Mouse (Mus musculus): ENCODE data around the gene Ago1. TPM values are rescaled to one million over a fixed set of nuclear protein-coding genes. Genes with fewer than 3 reads are reported as not detected.

Ago1 gene
- total and polyA plus RNA-seq, 3 experiments: 5.4 to 312 (median 15.4) TPM

DNA sequence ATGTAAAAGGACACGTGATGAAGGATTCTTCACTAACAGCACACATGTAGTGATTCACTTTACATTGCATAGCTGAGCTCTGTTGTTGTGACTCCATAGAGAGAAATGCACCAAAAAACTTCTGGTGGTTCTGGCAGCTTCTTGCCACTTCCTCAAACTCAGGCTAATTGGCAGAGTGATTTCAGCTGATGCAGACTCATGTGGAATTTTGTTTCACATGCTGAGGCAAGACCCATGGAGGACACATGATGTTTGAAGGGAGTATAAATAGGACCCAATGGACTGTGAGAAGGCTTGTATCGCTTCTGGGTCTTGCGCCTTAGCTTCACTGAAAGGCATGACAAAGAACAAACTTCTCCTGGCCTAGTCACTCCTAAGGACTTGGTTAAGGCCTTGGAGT is 55.9 kb downstream of the Ago1 start:
- H3K4me1 ChIP-seq (ENCODE audit: control insufficient read depth in 1 of 2, insufficient read depth in 2 of 2, low read length in 2 of 2): no peaks in the 10 kb centered on the region
- TF ChIP-seq ETS1 (IDR thresholded peaks at IDR 0.05; ENCODE audit: low read depth, low read length) (no peak), EP300 (IDR thresholded peaks at IDR 0.05; ENCODE audit: low read depth in 1 of 2, low read length in 2 of 2) (no peak), TCF12 (IDR thresholded peaks at IDR 0.05; ENCODE audit: low read depth, low read length) (no peak), RCOR1 (IDR thresholded peaks at IDR 0.05; ENCODE audit: low read depth, low read length) (no peak), MAZ (IDR thresholded peaks at IDR 0.05; ENCODE audit: low read depth, low read length) (no peak), JUND (IDR thresholded peaks at IDR 0.05; ENCODE audit: low read depth, low read length) (no peak), ZMIZ1 (IDR thresholded peaks at IDR 0.05; ENCODE audit: low read depth, low read length) (no peak), CTCF (IDR thresholded peaks at IDR 0.05 in 2 of 3, conservative IDR thresholded peaks at IDR 0.05 in 1 of 3; ENCODE audit: control insufficient read depth in 1 of 3, insufficient read depth in 1 of 3, low read depth in 2 of 3, low read length in 3 of 3, poor library complexity in 1 of 3, severe bottlenecking in 1 of 3) (no peak), KAT2A (conservative IDR thresholded peaks at IDR 0.05; ENCODE audit: low read depth, low read length) (no peak), MYC (IDR thresholded peaks at IDR 0.05; ENCODE audit: low read depth, low read length) (no peak), ZC3H11A (IDR thresholded peaks at IDR 0.05; ENCODE audit: low read depth, low read length) (no peak), POLR2A (IDR thresholded peaks at IDR 0.05; ENCODE audit: control insufficient read depth in 1 of 2, insufficient read depth in 1 of 2, low read depth in 1 of 2, low read length in 2 of 2, poor library complexity in 1 of 2) (no peak), CHD1 (IDR thresholded peaks at IDR 0.05; ENCODE audit: low read depth, low read length) (no peak), E2F4 (IDR thresholded peaks at IDR 0.05; ENCODE audit: borderline replicate concordance, low read depth, low read length) (no peak), NELFE (IDR thresholded peaks at IDR 0.05; ENCODE audit: low read depth, low read length) (no peak), MEF2A (IDR thresholded peaks at IDR 0.05; ENCODE audit: extremely low read depth, insufficient replicate concordance, low read depth, low read length, poor library complexity, severe bottlenecking) (no peak)
- H3K27me3 ChIP-seq (ENCODE audit: control insufficient read depth in 1 of 2, insufficient read depth in 2 of 2, low read length in 2 of 2): no peaks in the 10 kb centered on the region
- H3K4me3 ChIP-seq (ENCODE audit: control insufficient read depth in 1 of 2, insufficient read depth in 1 of 2, low read depth in 2 of 2, low read length in 2 of 2): no peak overlapping the region
- H3K27ac ChIP-seq (ENCODE audit: control insufficient read depth, low read depth, low read length): no peak overlapping the region
- H3K79me2 ChIP-seq (ENCODE audit: control insufficient read depth, insufficient read depth, low read length, poor library complexity): no peaks in the 10 kb centered on the region
- peaks cover 0 to 4% of the 10 kb centered on the region in 2 experiments; a peak in 2 of 4 replicates for H3K36me3 ChIP-seq (ENCODE audit: control insufficient read depth in 1 of 2, insufficient read depth in 2 of 2, low read length in 2 of 2)
- no peak overlapping the region for H3K9ac ChIP-seq (ENCODE audit: control insufficient read depth, low read depth, low read length, poor library complexity, severe bottlenecking)
- H3K9me3 ChIP-seq (replicated peaks; ENCODE audit: insufficient read depth, low read length): no peaks in the 10 kb centered on the region
- DNase-seq (ENCODE audit: low read depth, low spot score): no peak

Other genes starting within 250 kb of the Ago1 start
- gene Map7d1, start 212.2 kb downstream of the Ago1 start, total RNA-seq (2012; rRNA removed): 15.4 and 16.4 TPM in 2 replicates
- gene Map7d1, start 212.2 kb downstream of the Ago1 start, polyA plus RNA-seq (2012; ENCODE audit: insufficient read depth in 1 of 2, insufficient read length in 2 of 2, low read depth in 1 of 2, low replicate concordance in 2 of 2, missing spikeins in 1 of 2): 10 to 100 TPM in 1 of 2 experiments, not detected in 1; 58.2 TPM
- 66.6 and 71.0 TPM in 2 replicates for gene Trappc3, start 206.3 kb downstream of the Ago1 start, total RNA-seq (2012; rRNA removed)
- 10 to 100 TPM in 1 of 2 experiments, not detected in 1; 72.0 TPM for gene Trappc3, start 206.3 kb downstream of the Ago1 start, polyA plus RNA-seq (2012; ENCODE audit: insufficient read depth in 1 of 2, insufficient read length in 2 of 2, low read depth in 1 of 2, low replicate concordance in 2 of 2, missing spikeins in 1 of 2)
- gene Col8a2, start 181.8 kb downstream of the Ago1 start, total RNA-seq (2012; rRNA removed): not detected in 2 replicates
- not detected for gene Col8a2, start 181.8 kb downstream of the Ago1 start, polyA plus RNA-seq (2012; ENCODE audit: insufficient read depth in 1 of 2, insufficient read length in 2 of 2, low read depth in 1 of 2, low replicate concordance in 2 of 2, missing spikeins in 1 of 2)
- 53.2 and 62.0 TPM in 2 replicates for gene Adprhl2, start 146.9 kb downstream of the Ago1 start, total RNA-seq (2012; rRNA removed)
- gene Adprhl2, start 146.9 kb downstream of the Ago1 start, polyA plus RNA-seq (2012; ENCODE audit: insufficient read depth in 1 of 2, insufficient read length in 2 of 2, low read depth in 1 of 2, low replicate concordance in 2 of 2, missing spikeins in 1 of 2): 10 to 100 TPM in 1 of 2 experiments, not detected in 1; 53.7 TPM
- gene Tekt2, start 142.9 kb downstream of the Ago1 start, total RNA-seq (2012; rRNA removed): 0.20 TPM in 1 of 2 replicates, not detected in the other
- under 1 TPM in 1 of 2 experiments, not detected in 1; 0.25 TPM for gene Tekt2, start 142.9 kb downstream of the Ago1 start, polyA plus RNA-seq (2012; ENCODE audit: insufficient read depth in 1 of 2, insufficient read length in 2 of 2, low read depth in 1 of 2, low replicate concordance in 2 of 2, missing spikeins in 1 of 2)
- 6.0 and 7.3 TPM in 2 replicates for gene Ago3, start 39.0 kb downstream of the Ago1 start, total RNA-seq (2012; rRNA removed)
- gene Ago3, start 39.0 kb downstream of the Ago1 start, polyA plus RNA-seq (2012; ENCODE audit: insufficient read depth in 1 of 2, insufficient read length in 2 of 2, low read depth in 1 of 2, low replicate concordance in 2 of 2, missing spikeins in 1 of 2): 1 to 10 TPM in 1 of 2 experiments, not detected in 1; 7.9 TPM
- 0.39 and 0.42 TPM in 2 replicates for gene Ago4, start 64.9 kb upstream of the Ago1 start, total RNA-seq (2012; rRNA removed)
- gene Ago4, start 64.9 kb upstream of the Ago1 start, polyA plus RNA-seq (2012; ENCODE audit: insufficient read depth in 1 of 2, insufficient read length in 2 of 2, low read depth in 1 of 2, low replicate concordance in 2 of 2, missing spikeins in 1 of 2): 1 to 10 TPM in 1 of 2 experiments, not detected in 1; 1.8 TPM
- 42.0 and 46.9 TPM in 2 replicates for gene Clspn, start 88.4 kb upstream of the Ago1 start, total RNA-seq (2012; rRNA removed)
- gene Clspn, start 88.4 kb upstream of the Ago1 start, polyA plus RNA-seq (2012; ENCODE audit: insufficient read depth in 1 of 2, insufficient read length in 2 of 2, low read depth in 1 of 2, low replicate concordance in 2 of 2, missing spikeins in 1 of 2): 100 to 1,000 TPM in 1 of 2 experiments, 10 to 100 TPM in 1; 64.0 to 618 TPM
- not detected in 2 replicates for gene 5730409E04Rik, start 141.2 kb upstream of the Ago1 start, total RNA-seq (2012; rRNA removed)
- not detected for gene 5730409E04Rik, start 141.2 kb upstream of the Ago1 start, polyA plus RNA-seq (2012; ENCODE audit: insufficient read depth in 1 of 2, insufficient read length in 2 of 2, low read depth in 1 of 2, low replicate concordance in 2 of 2, missing spikeins in 1 of 2)
- gene Psmb2, start 209.0 kb upstream of the Ago1 start, total RNA-seq (2012; rRNA removed): 201 and 224 TPM in 2 replicates
- 100 to 1,000 TPM in 1 of 2 experiments, not detected in 1; 433 TPM for gene Psmb2, start 209.0 kb upstream of the Ago1 start, polyA plus RNA-seq (2012; ENCODE audit: insufficient read depth in 1 of 2, insufficient read length in 2 of 2, low read depth in 1 of 2, low replicate concordance in 2 of 2, missing spikeins in 1 of 2)